Mouse (Mus musculus): ENCODE results near the gene Kcnk3.

DNA sequence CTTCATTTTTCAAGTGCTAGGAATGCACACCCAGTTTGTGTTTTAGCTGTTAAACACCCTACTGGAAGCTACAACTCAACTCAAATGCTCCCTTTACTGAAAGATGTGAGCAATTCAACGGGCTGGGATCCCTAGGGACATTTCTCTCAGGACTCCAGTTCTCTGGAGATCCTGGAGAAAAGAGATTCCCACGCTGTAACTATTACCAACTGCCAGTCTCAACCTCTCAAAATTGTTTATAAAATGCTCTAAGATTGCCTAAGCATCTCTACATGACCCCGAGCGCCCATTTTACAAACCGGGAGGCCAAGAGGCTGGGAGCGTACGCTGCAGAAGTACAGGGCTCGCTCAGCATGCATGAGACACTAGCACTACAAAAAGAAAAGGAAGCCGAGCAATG lies 59.4 kb downstream of the Kcnk3 start:
- TF ChIP-seq TAL1 (IDR thresholded peaks at IDR 0.05; ENCODE audit: low read length) (no peak), GATA1 (IDR thresholded peaks at IDR 0.05; ENCODE audit: low read length) (no peak)
